Comparison of ENCODE assay signal across 11 mouse cellular contexts in the genomic region with DNA sequence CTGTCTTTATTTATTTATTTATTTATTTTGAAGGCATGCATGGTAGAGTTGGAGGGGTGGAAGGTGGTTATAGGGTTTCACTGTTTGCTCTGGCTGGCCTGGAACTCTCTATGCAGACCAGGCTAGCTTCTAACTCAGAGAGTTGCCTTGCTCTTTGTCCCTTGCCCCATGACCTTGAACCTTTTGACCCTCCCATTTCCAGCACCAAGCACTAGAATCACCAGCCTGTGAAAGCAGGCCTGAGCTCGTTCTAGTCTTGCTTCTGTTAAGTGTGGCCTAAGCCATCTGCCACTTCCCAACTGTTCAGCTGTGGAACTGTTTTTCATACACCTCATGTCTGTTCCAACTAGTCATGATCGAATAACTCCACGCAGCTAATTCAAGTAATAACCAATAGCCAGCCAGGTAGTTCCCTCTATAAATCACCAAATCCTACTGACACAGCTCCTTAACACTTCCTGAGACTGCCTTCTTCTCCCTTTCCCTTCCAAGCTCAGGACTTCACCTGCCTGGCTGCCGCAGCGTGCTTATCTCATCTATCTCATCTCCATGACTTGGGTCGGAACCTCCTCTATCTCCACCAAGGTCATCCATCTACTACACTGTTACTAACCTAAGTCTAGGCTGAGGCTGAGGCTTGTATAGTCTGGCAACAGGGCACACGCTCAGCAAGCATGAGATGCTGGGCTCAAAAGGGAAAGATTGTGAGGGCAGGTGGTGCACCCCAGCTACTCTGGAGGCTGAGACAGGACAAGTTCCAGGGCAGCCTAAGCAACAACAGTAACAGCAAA. TPM values are rescaled to one million over a fixed set of nuclear protein-coding genes. Genes with fewer than 3 reads are reported as not detected.
DNase-seq lines count a peak whose midpoint lies in the region; ATAC-seq and TF ChIP-seq lines count a peak whose summit lies in the region.
"Had no signal": no experiment of that assay in that cellular context is flagged by ENCODE, and none has a peak within 500 bp of the region (broad histone marks: within the 10 kb centered on the region; RNA-seq: fewer than 3 reads in every experiment).

No protein-coding gene starts in this region.

- TF ChIP-seq CTCF in intestine, postnatal 0 days (IDR thresholded peaks at IDR 0.05; ENCODE audit: low read depth): no peak

- peaks cover 52% of the 10 kb centered on the region for H3K36me3 ChIP-seq in heart, embryonic 10.5 days
- H3K36me3 ChIP-seq in embryonic facial prominence, embryonic 10.5 days (replicated peaks): peaks cover 62% of the 10 kb centered on the region
- peaks cover 47% of the 10 kb centered on the region for H3K36me3 ChIP-seq in intestine, postnatal 0 days (ENCODE audit: control insufficient read depth, insufficient read depth)
- H3K36me3 ChIP-seq in midbrain, embryonic 12.5 days: peaks cover 46% of the 10 kb centered on the region

- peak overlapping the region; percentile 75; the same call in 1 of the 2 replicates for H3K9ac ChIP-seq in intestine, postnatal 0 days (ENCODE audit: low read depth, low read length)
- H3K9ac ChIP-seq in midbrain, embryonic 12.5 days (replicated peaks): peak overlapping the region; percentile 88; the same call in 1 of the 2 replicates

- WGBS in heart, embryonic 10.5 days: 76% methylated on average over 7 of the region's 7 CpGs
- 91% methylated on average over 7 of the region's 7 CpGs for WGBS in embryonic facial prominence, embryonic 10.5 days
- 41% methylated on average over 7 of the region's 7 CpGs for WGBS in intestine, postnatal 0 days
- 89% methylated on average over 7 of the region's 7 CpGs for WGBS in midbrain, embryonic 12.5 days

- H3K4me1 ChIP-seq in heart, embryonic 10.5 days: peaks cover 25% of the 10 kb centered on the region
- peaks cover 25% of the 10 kb centered on the region for H3K4me1 ChIP-seq in embryonic facial prominence, embryonic 10.5 days
- 0 out of 2 replicates have a peak, but pooled peaks cover 8% of the 10 kb centered on the region for H3K4me1 ChIP-seq in intestine, postnatal 0 days (replicated peaks; ENCODE audit: control insufficient read depth, insufficient read depth, low read length)
- H3K4me1 ChIP-seq in midbrain, embryonic 12.5 days: peaks cover 23% of the 10 kb centered on the region

- no peak for ATAC-seq in intestine, postnatal 0 days
- no peak for ATAC-seq in midbrain, embryonic 12.5 days (ENCODE audit: low FRiP score, low read depth)
- ATAC-seq: CD4-positive, CD25-positive, alpha-beta regulatory T cell, adult 4 months had no signal

- H3K9me3 ChIP-seq in heart, embryonic 10.5 days: no peaks in the 10 kb centered on the region
- H3K9me3 ChIP-seq in embryonic facial prominence, embryonic 10.5 days: no peaks in the 10 kb centered on the region
- no peaks in the 10 kb centered on the region for H3K9me3 ChIP-seq in intestine, postnatal 0 days (ENCODE audit: control insufficient read depth)
- H3K9me3 ChIP-seq in midbrain, embryonic 12.5 days: no peaks in the 10 kb centered on the region

- H3K4me3 ChIP-seq in heart, embryonic 10.5 days: peak overlapping the region; percentile 68
- H3K4me3 ChIP-seq in embryonic facial prominence, embryonic 10.5 days: peak overlapping the region; percentile 91
- H3K4me3 ChIP-seq in intestine, postnatal 0 days (ENCODE audit: low read depth, low read length): peak overlapping the region; percentile 71
- peak overlapping the region; percentile 80 for H3K4me3 ChIP-seq in midbrain, embryonic 12.5 days

- H3K4me2 ChIP-seq in intestine, postnatal 0 days (replicated peaks; ENCODE audit: low read depth): peak overlapping the region; percentile 84
- peak overlapping the region; percentile 83 for H3K4me2 ChIP-seq in midbrain, embryonic 12.5 days (replicated peaks)

- H3K27ac ChIP-seq in heart, embryonic 10.5 days: peak overlapping the region; percentile 89
- no peak overlapping the region for H3K27ac ChIP-seq in embryonic facial prominence, embryonic 10.5 days (replicated peaks)
- no peak overlapping the region for H3K27ac ChIP-seq in intestine, postnatal 0 days (ENCODE audit: low read depth, low read length)
- H3K27ac ChIP-seq in midbrain, embryonic 12.5 days (replicated peaks): no peak overlapping the region

- no peaks in the 10 kb centered on the region for H3K27me3 ChIP-seq in heart, embryonic 10.5 days (ENCODE audit: insufficient read depth, poor library complexity, severe bottlenecking)
- no peaks in the 10 kb centered on the region for H3K27me3 ChIP-seq in embryonic facial prominence, embryonic 10.5 days (replicated peaks; ENCODE audit: low read depth, poor library complexity, severe bottlenecking)
- H3K27me3 ChIP-seq in intestine, postnatal 0 days (replicated peaks; ENCODE audit: control insufficient read depth, insufficient read depth, low read length): no peaks in the 10 kb centered on the region
- H3K27me3 ChIP-seq in midbrain, embryonic 12.5 days: no peaks in the 10 kb centered on the region

- DNase-seq in heart, embryonic 10.5 days (ENCODE audit: low spot score): no peak
- DNase-seq in heart, adult 9 months (ENCODE audit: low spot score in 2 of 2): no peak
- no peak for DNase-seq in embryonic facial prominence, embryonic 10.5 days (ENCODE audit: low spot score)
- DNase-seq in adrenal gland, postnatal 4 days (ENCODE audit: low spot score in 2 of 2): no peak
- no peak for DNase-seq in urinary bladder, postnatal 4 days (ENCODE audit: low spot score in 2 of 2)
- no peak for DNase-seq in thymus, adult 18-20 months
- DNase-seq: thymus, postnatal 4 days had no signal

RNA-seq across cellular contexts. Expression of a gene that starts 1.4 kb away (rescaled TPM):
- 552 and 673 TPM in 2 replicates for polyA plus RNA-seq in heart, embryonic 10.5 days (2016; fragmentation: Nextera tagmentation; extraction: Ambion mirVana)
- polyA plus RNA-seq in embryonic facial prominence, embryonic 10.5 days (2016; fragmentation: Nextera tagmentation; extraction: Ambion mirVana): 312 and 315 TPM in 2 replicates
- 738 and 800 TPM in 2 replicates for polyA plus RNA-seq in intestine, postnatal 0 days (2015; fragmentation: Nextera tagmentation; extraction: Ambion mirVana)
- 209 and 224 TPM in 2 replicates for polyA plus RNA-seq in midbrain, embryonic 12.5 days (2016; fragmentation: Nextera tagmentation; extraction: Ambion mirVana)
- total RNA-seq in adrenal gland, postnatal 4 days (2021): 100 to 1,000 TPM; 252 to 272 TPM

RNA-seq across cellular contexts. Expression of a gene that starts 1.5 kb away (rescaled TPM):
- 288 and 294 TPM in 2 replicates for polyA plus RNA-seq in heart, embryonic 10.5 days (2016; fragmentation: Nextera tagmentation; extraction: Ambion mirVana)
- polyA plus RNA-seq in embryonic facial prominence, embryonic 10.5 days (2016; fragmentation: Nextera tagmentation; extraction: Ambion mirVana): 316 and 320 TPM in 2 replicates
- polyA plus RNA-seq in intestine, postnatal 0 days (2015; fragmentation: Nextera tagmentation; extraction: Ambion mirVana): 387 and 412 TPM in 2 replicates
- polyA plus RNA-seq in midbrain, embryonic 12.5 days (2016; fragmentation: Nextera tagmentation; extraction: Ambion mirVana): 344 and 368 TPM in 2 replicates
- 100 to 1,000 TPM; 134 to 149 TPM for total RNA-seq in adrenal gland, postnatal 4 days (2021)

RNA-seq across cellular contexts. Expression of a gene that starts 14.9 kb away (rescaled TPM):
- 3.4 and 5.3 TPM in 2 replicates for polyA plus RNA-seq in heart, embryonic 10.5 days (2016; fragmentation: Nextera tagmentation; extraction: Ambion mirVana)
- 7.4 and 7.7 TPM in 2 replicates for polyA plus RNA-seq in embryonic facial prominence, embryonic 10.5 days (2016; fragmentation: Nextera tagmentation; extraction: Ambion mirVana)
- 0.88 and 1.6 TPM in 2 replicates for polyA plus RNA-seq in intestine, postnatal 0 days (2015; fragmentation: Nextera tagmentation; extraction: Ambion mirVana)
- 5.3 and 7.0 TPM in 2 replicates for polyA plus RNA-seq in midbrain, embryonic 12.5 days (2016; fragmentation: Nextera tagmentation; extraction: Ambion mirVana)
- total RNA-seq in adrenal gland, postnatal 4 days (2021): 1 to 10 TPM; 2.9 to 3.7 TPM

RNA-seq across cellular contexts. Expression of a gene that starts 15.0 kb away (rescaled TPM):
- polyA plus RNA-seq in heart, embryonic 10.5 days (2016; fragmentation: Nextera tagmentation; extraction: Ambion mirVana): 14.8 and 20.8 TPM in 2 replicates
- 22.4 and 23.3 TPM in 2 replicates for polyA plus RNA-seq in embryonic facial prominence, embryonic 10.5 days (2016; fragmentation: Nextera tagmentation; extraction: Ambion mirVana)
- polyA plus RNA-seq in intestine, postnatal 0 days (2015; fragmentation: Nextera tagmentation; extraction: Ambion mirVana): 13.9 and 14.6 TPM in 2 replicates
- polyA plus RNA-seq in midbrain, embryonic 12.5 days (2016; fragmentation: Nextera tagmentation; extraction: Ambion mirVana): 27.7 and 28.0 TPM in 2 replicates
- total RNA-seq in adrenal gland, postnatal 4 days (2021): 10 to 100 TPM; 36.8 to 38.8 TPM

RNA-seq across cellular contexts. Expression of a gene that starts 41.1 kb away (rescaled TPM):
- polyA plus RNA-seq in heart, embryonic 10.5 days (2016; fragmentation: Nextera tagmentation; extraction: Ambion mirVana): 0.25 TPM in 1 of 2 replicates, not detected in the other
- polyA plus RNA-seq in embryonic facial prominence, embryonic 10.5 days (2016; fragmentation: Nextera tagmentation; extraction: Ambion mirVana): not detected in 2 replicates
- 0.43 and 0.65 TPM in 2 replicates for polyA plus RNA-seq in intestine, postnatal 0 days (2015; fragmentation: Nextera tagmentation; extraction: Ambion mirVana)
- polyA plus RNA-seq in midbrain, embryonic 12.5 days (2016; fragmentation: Nextera tagmentation; extraction: Ambion mirVana): 0.48 and 0.93 TPM in 2 replicates
- total RNA-seq in adrenal gland, postnatal 4 days (2021): not detected
- polyA plus RNA-seq: CD4-positive, CD25-positive, alpha-beta regulatory T cell, adult 4 months; gonadal fat pad, adult 2 months had no signal
